Mouse (Mus musculus) mouse embryonic stem cell (cell line): Measurements from ENCODE around the gene Sp6.

Experiments used
- in situ Hi-C, 2 experiments: fragments of 300-500 bp; cut with MboI; formaldehyde crosslinking; loops; 1 replicate in 1 of 2; 3 replicates in 1 of 2; pipeline ENCODE4 v1.14.3; 2019 to 2020; ENCODE audit warnings: low sequenced_read_pairs in 2 of 2, low pct_unique_long_range_greater_than_20kb in 1 of 2, mixed read lengths in 1 of 2; ENCODE audit not compliant: unreplicated experiment in 1 of 2

Gene Sp6

GRCm38 (mm10) chr11:96979329-96979728 is 33.9 kb upstream of the Sp6 start:
- in situ Hi-C loops: no loop called here

DNA sequence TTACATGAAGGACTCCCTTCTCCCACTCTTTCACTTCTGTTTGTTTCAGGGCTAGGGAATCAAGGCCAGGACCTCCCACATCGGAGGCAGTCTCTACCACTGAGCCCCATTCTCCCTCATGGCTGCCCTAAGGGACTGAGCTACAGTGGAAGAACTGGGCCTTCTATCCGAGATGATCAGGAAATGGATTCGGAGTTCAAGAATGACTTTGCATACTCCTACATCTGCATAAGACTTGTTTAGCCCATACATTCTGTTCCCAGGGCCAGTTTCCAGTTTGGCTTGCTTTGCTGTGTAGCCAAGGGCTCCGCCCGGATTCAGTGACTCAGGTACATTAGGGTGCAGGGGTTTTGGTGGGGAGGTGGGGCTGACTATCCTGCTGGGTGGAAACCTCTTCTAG is 33.2 kb upstream of the Sp6 start:
- in situ Hi-C loops: no loop called here

DNA sequence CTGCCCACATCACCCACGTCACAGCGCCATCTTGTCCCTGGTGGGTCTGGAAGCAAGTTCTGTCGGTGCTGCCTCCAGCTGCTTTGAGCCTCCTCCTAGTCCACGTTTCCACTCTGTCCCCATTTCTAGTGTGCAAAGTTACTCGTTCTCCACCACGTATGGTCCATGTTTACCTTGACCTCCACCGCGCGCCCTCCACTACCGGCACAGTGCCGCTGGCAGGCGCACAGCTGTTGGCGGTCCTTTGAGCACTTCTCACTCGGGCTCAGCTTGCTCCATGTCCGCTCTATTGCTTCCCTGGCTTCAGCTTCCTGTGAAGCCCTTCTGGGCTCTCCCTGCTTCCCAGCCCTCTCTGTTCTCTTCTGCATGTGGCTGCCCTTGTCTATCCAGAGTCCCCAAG is 31.7 kb upstream of the Sp6 start:
- in situ Hi-C loops: no loop called here

- in situ Hi-C loops: no loop called here
Observed at GRCm38 (mm10) chr11:96982355-96982754, 30.8 kb upstream of the Sp6 start.

DNA sequence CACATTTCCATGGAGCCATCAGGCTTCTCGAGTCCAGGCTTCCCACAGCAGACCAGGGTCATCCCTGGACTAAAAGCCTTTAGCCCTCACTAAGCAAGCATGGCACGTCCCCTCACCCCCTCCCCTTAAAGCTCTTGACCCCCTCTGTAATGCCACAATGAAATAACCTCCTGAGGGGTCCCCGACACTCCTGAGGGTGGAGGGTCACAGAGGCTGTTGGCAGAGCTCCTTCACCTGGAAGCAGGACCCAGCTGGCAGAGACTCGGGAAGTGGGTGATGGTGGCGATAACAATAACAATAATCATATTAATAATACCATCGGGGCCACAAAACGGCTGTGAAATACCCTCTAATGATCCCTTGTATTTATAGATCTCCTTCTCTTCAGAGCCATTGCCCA is 30.3 kb upstream of the Sp6 start, which contains the start of gene Sp2:
TSS of gene Sp2 (minus strand) at position 101 of the 400 bp plus-strand sequence.
- in situ Hi-C loops: no loop called here

GRCm38 (mm10) chr11:96984903-96985302 is 28.3 kb upstream of the Sp6 start:
- in situ Hi-C loops: loop anchor here in 1 of 2 experiments (5.0 kb wide), 1 partner anchor 37 kb away; no protein-coding TSS in a partner anchor

DNA sequence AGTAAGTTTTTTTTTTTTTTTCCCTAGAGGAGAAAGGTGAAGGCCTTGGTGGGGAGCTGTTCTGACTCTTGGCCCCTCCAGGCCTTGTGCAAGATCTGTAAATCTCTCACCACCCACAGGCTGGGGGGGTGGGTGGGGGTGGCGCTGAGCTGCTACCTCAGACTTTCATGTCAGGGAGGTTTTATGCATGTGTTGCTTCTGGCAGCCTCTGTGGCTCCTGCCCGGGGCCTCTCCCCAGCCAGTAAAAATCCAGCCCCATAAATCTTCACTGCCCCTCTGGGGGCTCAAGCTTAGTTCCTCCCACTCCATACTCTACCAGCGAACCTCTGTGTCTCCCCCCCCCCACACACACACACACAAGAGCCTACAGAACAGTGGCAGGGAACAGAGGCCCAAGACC is 26.7 kb upstream of the Sp6 start:
- in situ Hi-C loops: loop anchor here in 1 of 2 experiments (5.0 kb wide), 1 partner anchor 36 kb away; no protein-coding TSS in a partner anchor

- in situ Hi-C loops: loop anchor here in 1 of 2 experiments (5.0 kb wide), 1 partner anchor 34 kb away; no protein-coding TSS in a partner anchor
Observed at GRCm38 (mm10) chr11:96987873-96988655, 25.1 kb upstream of the Sp6 start.

DNA sequence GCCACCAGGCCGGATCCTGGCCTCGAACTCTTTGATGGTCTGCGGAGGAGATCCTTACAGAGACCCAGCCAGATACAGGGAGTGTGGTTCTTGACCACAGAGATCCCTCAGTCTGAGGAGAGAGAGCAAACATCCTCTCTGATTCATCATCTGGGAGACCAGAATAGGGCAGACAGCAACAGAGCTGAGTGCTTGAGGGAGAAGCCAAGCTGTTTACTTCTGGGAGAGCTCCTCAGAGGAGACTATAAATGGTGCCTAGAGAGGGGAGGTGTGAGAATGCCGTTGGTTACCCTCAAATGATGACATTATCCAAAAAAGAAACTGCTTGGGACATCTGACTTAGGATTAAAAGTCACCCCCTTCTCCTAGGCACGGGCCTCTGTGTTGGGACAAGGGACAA is 21.7 kb upstream of the Sp6 start:
- in situ Hi-C loops: no loop called here

DNA sequence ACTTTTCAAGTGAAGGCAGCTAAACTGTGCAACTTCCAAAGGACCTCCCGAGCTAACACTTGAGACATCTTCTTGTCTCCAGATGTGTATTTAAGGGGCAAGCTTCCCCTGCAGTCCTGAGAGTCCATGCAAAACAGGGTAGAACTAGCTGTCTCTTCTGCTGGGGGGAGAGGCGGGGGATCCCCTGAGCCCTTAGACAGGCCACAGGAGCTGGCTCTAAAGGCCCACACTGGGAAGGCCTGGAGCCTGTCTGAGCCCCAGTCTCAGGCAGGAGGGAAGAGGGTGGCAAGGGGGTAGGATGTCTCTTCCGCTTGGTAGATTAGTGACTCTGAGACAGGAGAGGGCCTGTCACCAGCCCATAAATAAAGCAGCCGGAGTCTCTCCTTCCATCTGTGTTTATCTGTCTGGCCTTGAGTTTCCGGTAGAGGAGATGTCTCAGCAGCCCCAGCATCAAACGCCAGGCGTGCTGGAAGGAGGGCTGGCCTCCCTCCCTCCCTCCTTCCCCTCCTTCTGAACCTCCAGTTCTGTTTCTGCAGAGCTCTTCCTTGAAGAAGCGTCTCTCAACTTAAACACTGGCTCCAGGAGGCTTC is 20.4 kb upstream of the Sp6 start:
- in situ Hi-C loops: no loop called here

- in situ Hi-C loops: no loop called here
Observed at GRCm38 (mm10) chr11:96995031-96995430, 18.2 kb upstream of the Sp6 start.

DNA sequence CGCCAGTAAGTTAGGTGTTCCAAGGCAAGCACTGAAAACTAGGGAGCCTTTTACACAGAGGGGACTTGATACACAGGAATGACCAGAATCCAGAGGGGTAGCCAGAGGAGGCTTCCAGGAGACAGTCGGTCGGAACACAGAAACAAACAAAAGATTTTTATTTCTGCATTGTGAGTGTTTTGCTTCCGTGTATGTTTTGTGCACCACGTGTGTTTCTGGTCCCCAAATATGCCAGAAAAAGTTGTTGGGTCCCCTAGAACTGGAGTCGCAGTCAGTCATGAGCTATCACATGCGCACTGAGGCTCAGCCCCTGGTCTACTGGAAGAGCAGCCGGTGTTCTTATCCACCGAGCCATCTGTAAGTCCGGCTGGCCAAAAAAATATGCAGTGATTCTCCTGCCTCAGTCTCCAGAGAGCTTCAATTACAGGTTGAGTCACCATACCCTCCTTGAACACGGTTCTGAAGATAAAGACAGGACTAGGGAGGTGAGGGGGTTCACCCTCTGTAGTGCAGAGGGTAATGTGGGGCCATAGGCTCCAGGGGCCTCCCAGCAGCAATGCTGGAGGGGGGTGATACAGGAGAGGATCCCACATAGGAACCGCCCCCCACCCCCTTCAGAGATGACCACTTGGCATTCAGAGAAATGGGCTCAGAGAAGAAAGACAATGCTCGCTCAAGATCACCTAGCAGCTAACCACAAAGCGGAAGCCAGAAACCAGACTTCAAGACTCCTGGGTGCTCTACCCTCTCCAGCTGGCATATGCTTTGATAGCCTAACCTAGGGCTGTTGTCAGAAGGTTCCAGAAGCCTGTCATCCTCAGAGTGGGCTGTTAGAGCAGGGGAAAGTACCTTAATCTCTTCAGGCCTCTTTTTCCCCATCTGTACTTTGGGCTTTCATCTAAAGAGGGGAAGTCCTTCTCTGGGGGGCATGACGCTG is 17.1 kb upstream of the Sp6 start:
- in situ Hi-C loops: no loop called here

DNA sequence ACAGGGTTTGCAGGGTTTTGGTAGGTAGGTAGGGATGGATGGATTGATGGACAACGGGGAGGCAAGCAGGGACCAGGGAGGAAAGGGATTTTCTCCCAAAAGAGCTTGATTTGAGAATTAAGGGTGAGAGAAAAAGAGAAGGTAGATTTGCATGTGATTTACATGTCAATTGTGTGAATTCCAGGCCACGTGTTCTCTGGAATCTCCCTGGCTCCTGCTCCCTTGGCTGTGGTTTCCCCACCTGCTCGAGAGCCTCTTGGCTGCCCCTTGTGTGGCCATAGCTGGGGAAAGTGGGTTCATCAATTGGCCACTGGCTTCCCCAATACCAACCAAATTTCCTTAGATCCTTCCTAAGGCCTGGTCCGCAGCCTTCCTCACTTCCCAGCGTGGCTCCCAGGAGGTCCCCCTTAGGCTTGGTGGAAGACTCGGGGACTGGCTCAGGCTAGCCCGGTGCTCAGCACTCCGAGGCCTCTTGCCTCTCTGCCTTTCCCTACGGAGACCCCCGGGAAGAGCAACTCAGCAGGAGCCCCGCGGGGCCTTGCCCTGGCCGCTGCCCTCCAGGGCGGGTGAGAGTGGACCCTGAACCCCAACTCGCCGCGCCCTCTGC is 16.3 kb upstream of the Sp6 start:
- in situ Hi-C loops: no loop called here

DNA sequence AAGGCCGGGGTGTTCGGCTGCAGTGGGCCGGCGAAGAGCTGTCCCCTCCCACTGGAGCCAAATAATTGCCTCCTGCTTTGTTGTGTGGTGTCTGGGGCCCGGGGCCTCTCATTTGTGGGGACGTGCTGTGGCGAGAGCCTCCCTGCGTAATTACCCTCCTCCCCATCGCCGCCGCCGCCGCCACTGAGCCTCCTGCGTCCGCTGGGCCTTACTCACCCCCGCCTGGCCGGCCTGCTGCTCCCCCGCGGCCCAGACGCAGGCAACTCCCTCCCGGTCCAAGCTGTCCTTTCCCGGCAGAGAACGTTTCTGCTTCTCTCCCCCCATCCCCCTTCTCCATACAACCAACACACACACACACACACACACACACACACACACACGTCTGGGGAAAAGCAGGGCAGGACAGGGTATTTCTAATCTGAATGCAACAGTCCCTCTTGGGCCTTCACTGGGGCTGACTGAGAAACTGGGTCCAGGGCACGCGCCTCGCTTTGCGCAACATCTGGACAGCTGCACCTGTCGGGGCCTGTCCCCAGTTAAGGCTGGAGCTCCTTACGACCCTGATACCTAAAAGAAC is 15.7 kb upstream of the Sp6 start:
- in situ Hi-C loops: no loop called here

- in situ Hi-C loops: loop anchor here in 1 of 2 experiments (25.0 kb wide), 1 partner anchor 666 kb away; no protein-coding TSS in a partner anchor
Observed at GRCm38 (mm10) chr11:97003170-97003569, 10.0 kb upstream of the Sp6 start.

- in situ Hi-C loops: loop anchor here in 1 of 2 experiments (25.0 kb wide), 1 partner anchor 670 kb away; no protein-coding TSS in a partner anchor
Observed at GRCm38 (mm10) chr11:97007093-97007794, 6.0 kb upstream of the Sp6 start.

DNA sequence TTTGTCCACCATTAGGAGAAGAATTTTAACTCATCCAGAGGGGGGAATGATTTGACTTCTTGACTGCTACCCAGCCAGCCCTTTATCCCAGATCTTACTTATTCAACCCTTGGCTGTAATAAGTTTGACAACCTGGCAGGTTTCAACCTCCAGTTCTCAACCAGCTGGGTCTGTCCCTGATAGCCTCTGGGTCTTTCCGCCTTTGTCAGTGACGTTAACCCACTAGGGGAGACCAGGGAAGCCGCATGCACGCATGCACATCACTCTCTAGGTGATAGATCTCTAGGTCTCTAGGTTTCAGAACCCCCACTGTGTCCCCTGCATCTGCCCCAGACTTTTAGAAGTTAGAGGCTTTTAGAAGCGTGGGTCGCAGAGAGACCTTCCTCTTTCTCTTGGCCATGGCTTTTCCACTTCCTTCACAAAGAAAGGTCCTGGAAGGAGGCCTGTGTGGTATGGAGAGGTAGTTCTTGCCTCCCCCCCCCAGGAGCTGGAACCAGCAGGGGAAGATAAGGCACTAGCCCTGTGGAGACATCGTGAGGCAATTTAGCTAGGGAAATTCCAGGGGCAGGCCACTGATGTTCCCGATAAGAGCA is 3.9 kb upstream of the Sp6 start:
- in situ Hi-C loops: loop anchor here in 1 of 2 experiments (25.0 kb wide), 1 partner anchor 672 kb away; no protein-coding TSS in a partner anchor
